Mouse (Mus musculus) liver, postnatal 0 days (tissue): ENCODE measurements around the gene Galnt15.

Experiments used
- CTCF ChIP-seq: sonication (generic); IDR thresholded peaks from 2 replicates; pipeline ENCODE4 v1.5.1; 2016; ENCODE audit warnings: antibody characterized with exemption, low read depth
- EP300 ChIP-seq: IDR thresholded peaks from 2 replicates; pipeline ENCODE4 v1.6.1; 2016; ENCODE audit warnings: antibody characterized with exemption, low read depth, mild to moderate bottlenecking

GRCm38 (mm10) chr14:32007654-32008335 is 21.0 kb upstream of the Galnt15 start:
- TF ChIP-seq CTCF (no peak), EP300 (no peak)
